Mouse (Mus musculus) activated CD4-positive, CD25-positive, alpha-beta regulatory T cell, adult 4 months (primary cell): ENCODE data around the gene Col27a1. TPM values are rescaled to one million over a fixed set of nuclear protein-coding genes. Genes with fewer than 3 reads are reported as not detected.
"Not testable (repeated sequence)": the region's sequence is repeated elsewhere in the genome, so short reads cannot be mapped to it uniquely, and the experiment has no call there.

ENCODE experiments used
- ATAC-seq: one replicate; pipeline ENCODE4 v1.8.0; 2017
- polyA plus RNA-seq, 2 experiments: library from polyadenylated mRNA; unstranded; fragments of 100-300 nt; shearing (Covaris generic); gene quantifications; one replicate each; pipeline ENCODE4 v1.2.1; 2017

Col27a1 gene
- polyA plus RNA-seq, 2 experiments from 2014 or later: 0.45 to 0.60 TPM

GRCm38 (mm10) chr4:63311426-63311825 lies 97.6 kb downstream of the Col27a1 start:
- ATAC-seq: no peak

DNA sequence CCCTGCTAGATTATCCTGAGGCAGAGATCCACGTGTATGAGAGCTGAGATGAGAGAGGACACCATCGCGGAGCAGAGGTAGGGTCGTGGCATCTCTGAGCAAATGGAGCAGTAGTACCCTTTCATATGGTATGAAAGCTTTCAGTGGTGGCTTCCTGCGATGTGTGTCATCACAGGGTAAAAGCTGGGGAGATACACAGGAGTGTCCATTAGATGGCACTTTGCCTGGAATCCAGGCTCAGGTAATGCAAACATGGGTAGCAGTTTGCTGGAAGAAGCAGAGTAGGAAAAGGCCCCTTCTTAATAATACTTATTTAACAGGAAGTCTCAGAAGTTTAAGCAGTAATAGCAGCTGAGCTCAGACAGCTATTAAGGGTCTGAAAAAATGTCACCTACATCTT lies 100.3 kb downstream of the Col27a1 start:
- no peak for ATAC-seq

- ATAC-seq: no peak
These were observed 102.4 kb downstream of the Col27a1 start for GRCm38 (mm10) chr4:63316076-63316746.

GRCm38 (mm10) chr4:63319566-63319965 lies 105.8 kb downstream of the Col27a1 start:
- not testable (repeated sequence) for ATAC-seq

- no peak for ATAC-seq
These were observed 109.5 kb downstream of the Col27a1 start for GRCm38 (mm10) chr4:63323275-63323815.

DNA sequence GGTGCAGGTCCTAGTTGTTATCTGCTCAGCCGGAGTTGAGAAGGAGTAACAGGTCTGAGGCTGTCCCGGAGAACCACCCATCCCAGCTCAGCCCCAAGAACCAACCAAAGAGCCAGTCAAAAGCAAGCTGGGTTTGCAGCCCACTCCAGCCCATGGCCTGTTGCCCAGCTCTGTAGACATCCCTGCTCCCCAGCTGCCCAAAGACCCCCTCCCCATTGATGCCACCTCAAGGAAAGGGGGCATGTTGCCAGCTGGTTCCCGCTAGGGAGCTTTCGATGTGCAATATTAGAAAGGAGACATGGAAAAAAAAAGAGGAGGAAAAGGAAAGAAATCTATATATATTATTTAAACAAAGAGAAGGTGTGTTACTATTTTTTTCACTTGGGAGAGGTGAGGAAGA lies 119.6 kb downstream of the Col27a1 start:
- no peak for ATAC-seq

DNA sequence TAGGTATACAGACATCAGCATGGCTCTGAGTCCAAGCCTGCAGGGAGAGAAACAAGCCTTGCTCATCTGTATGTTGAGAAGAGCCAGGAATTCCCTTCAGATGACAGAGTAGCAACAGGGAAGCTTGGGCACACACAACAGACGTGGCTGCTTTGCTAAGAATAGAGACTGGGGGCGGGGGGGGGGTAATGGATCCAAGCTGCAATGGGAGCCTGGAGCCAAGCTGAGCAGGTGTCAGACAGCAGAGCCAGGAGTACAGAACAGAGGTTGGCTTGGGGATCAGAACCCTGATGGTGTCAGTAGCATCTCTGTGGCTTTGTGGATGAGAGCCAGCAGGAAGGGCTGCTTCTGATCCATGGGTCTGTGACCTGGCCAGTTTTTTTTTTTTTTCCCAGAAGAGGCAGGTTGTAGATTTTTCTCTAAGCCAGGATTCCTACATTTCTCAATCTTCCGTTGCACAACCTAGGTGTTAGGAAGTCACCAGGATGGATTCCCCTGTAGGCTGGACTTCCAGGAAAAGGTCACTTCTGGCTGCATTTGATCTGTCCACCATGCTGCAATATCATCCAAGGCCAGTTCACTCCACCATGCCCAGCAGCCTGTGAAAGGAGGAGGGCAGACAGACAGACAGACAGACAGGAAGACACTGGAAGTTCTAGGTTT lies 124.7 kb downstream of the Col27a1 start:
- ATAC-seq: no peak

DNA sequence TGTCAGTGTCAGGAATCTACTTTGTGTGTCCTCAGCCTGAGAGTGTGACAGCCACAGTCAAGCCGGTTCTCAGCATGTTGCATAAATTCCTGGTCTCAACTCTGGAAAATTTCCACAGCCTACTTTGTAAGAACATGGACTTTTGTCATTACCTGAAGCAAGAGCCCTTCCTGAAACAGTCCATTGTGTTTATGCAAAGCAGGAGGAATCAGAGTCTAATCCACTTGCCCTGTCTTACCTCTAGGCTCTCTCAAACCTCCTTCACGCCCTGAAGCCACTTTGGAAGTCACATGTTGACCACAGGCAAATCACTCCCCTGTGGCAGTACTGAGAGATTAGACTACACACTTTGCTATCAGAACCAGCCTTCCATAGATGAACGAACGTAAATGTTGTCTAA lies 128.7 kb downstream of the Col27a1 start:
- no peak for ATAC-seq

DNA sequence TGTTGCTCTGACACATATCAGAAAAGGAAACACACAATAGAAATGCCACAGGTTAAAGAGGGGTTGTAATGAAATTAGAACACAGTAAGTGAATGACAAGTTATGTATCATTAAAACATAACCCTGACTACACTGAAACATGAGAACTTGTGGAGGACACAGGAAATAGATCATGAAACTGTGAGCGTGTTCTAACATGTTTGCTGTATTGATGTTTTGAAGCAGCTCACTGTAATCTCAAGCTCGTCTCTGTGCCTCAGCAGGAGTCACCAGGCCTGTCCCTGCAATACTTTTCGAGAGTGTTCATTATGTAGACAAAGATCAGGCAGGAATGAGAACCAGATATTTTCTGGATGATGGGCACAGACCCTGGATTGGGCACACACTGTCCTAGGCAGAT lies 129.8 kb downstream of the Col27a1 start:
- no peak for ATAC-seq

GRCm38 (mm10) chr4:63344295-63344694 lies 130.5 kb downstream of the Col27a1 start, which contains the start of gene Orm1:
Orm1 (plus strand) TSS chr4:63344560.
- ATAC-seq: no peak

- ATAC-seq: no peak
These were observed 131.5 kb downstream of the Col27a1 start for GRCm38 (mm10) chr4:63345261-63345660.

- no peak for ATAC-seq
These were observed 132.9 kb downstream of the Col27a1 start for GRCm38 (mm10) chr4:63346659-63347058.

DNA sequence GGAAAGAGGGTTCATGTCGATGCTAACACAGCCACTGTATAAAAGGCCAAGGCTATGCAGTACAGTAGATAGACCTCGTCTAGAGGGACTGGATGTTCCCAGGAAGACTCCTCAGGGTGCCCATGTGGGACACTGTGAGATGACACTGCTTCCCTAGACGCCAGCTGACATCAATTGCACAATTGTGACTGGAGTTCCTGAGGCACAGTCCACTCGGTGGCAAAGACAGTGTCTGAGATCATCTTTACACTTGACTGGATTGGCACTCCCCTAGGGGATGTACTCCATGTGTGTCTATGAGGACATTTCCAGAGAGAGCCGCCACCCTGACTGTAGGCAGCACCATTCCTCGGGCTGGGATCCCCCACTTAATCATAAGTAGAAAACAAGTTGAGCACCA lies 134.7 kb downstream of the Col27a1 start:
- no peak for ATAC-seq

DNA sequence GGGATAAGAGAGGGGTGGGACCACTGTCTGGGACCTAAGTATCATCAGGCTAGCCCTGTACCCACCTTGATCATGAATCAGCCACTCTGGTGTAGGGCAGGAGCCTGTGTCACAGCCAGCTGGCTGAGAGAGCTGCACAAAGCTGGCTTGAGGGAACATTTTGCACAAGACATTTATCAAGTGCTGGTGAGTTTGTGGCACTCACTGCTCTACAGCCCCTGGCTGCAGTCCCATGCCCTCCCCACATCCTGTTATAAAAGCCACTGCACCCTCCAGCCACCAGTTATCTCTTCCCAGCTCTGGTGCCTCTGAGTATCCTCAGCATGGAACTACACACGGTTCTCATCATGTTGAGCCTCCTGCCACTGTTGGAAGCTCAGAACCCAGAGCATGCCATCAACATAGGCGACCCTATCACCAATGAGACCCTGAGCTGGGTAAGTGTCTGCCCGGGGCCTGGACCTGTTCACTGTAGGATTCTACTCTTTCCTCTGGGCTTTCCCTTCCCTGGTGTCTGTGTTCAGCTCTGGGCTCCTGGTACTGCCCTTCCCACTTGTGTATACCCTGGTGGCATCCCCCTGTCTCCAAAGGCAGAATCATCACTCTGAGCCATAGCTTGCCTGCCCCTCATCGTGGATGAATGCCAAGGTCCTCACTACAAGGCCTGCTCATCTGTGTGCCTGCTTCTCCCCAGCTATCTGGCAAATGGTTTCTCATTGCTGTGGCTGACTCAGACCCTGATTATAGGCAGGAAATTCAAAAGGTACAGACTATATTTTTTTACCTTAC lies 142.3 kb downstream of the Col27a1 start, which contains the start of gene Orm3:
TSS of gene Orm3 (plus strand) at position 286 of the 789 bp plus-strand sequence.
- no peak for ATAC-seq

- ATAC-seq: no peak
These were observed 143.3 kb downstream of the Col27a1 start for GRCm38 (mm10) chr4:63356981-63357570.

GRCm38 (mm10) chr4:63359861-63360260 lies 146.1 kb downstream of the Col27a1 start:
- ATAC-seq: no peak

- no peak for ATAC-seq
These were observed 148.3 kb downstream of the Col27a1 start, which contains the start of gene Orm2 for GRCm38 (mm10) chr4:63362150-63362549. Orm2 (plus strand) TSS chr4:63362449.

DNA sequence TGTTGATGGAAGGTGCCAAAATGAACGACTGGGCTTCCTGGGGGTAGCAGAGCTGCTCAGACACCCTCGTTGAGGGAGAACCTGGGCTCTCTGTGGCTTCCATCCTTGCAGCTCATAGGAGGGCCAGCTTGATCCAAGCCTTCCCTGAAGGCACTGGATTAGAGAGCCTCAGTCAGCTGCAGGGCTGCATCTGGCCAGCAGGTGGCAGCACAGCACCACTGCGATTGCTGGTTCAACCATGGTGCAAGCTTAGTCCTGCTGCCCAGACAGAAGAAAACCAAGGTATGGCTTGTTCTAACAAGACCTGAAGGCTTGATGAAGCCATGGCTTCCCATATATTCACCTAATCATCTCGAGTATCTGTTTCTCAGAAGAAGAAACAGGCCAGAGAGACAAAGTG lies 154.8 kb downstream of the Col27a1 start:
- ATAC-seq: peak; percentile 61

DNA sequence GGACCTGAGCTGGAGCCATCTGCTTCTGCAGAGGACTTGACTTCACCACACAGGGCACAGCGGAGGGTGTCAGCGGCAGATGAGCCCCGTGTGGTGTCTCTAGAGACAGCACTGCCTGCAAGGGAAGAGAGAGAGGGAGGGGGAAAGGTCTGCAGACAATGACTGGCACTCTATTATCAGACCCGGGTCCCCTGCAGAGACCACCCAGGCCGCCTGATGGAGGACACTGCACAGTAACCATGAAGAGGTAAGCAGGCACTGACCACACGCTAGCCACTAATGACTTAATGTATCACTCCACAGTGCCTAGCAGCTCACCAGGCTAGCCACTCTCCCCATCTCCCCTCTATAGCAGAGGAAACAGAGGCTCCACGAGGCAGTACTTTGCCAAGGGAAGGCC lies 157.1 kb downstream of the Col27a1 start:
- ATAC-seq: no peak

DNA sequence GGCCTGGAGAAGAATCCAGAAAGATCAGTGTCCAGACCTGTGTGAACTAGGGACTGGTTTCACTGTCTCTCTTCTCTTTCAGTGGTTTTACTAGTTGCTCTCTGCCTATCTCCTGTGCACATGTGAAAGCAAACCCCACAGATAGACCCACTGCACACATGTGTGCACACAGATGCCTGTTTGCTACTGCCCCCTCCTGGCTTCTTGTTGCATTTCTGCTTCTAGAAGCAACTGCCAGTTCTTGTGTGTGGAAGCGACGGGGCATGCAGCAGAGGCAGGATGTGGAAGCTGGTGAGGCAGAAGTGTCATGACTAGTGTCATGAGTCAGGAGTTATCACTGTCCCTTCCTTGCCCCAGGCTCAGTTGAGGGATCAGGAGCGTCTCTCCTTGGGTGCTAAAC lies 158.1 kb downstream of the Col27a1 start:
- peak; percentile 68 for ATAC-seq

- no peak for ATAC-seq
These were observed 159.6 kb downstream of the Col27a1 start for GRCm38 (mm10) chr4:63373404-63373803.

DNA sequence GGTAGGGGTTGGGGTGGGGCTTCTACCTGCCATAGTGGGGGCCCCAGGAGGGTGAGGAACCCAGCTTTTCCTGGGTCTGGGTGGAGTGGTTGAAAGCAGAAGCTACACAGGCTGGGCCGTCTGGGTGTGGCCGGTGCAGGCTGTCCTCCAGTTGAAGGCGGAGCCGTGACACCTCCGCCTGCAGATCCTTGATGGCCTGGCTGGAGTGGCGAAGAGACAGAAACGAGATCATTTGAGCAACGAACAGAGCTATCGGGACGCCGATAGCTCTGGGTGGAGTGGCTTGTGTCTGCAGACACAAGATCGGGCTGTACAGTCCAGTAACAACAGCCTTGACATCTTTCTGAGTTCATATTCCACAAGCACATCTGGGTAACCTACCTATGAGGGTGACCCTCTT lies 160.5 kb downstream of the Col27a1 start:
- ATAC-seq: no peak

- ATAC-seq: no peak
These were observed 161.6 kb downstream of the Col27a1 start for GRCm38 (mm10) chr4:63375367-63375766.
